Mouse (Mus musculus): ENCODE measurements around the gene Tox3. TPM values are rescaled to one million over a fixed set of nuclear protein-coding genes. Genes with fewer than 3 reads are reported as not detected.

The Tox3 gene
- polyA plus RNA-seq, 1 experiment from 2014 or later: 3.4 TPM

- Histone ChIP-seq H3K27ac (no peak overlapping the region), H3K27me3 (ENCODE audit: insufficient read depth, poor library complexity, severe bottlenecking) (peaks cover 28% of the 10 kb centered on the region), H3K4me1 (peaks cover 12% of the 10 kb centered on the region), H3K36me3 (no peaks in the 10 kb centered on the region), H3K4me3 (no peak overlapping the region; the same call in 1 of the 2 replicates), H3K9me3 (no peaks in the 10 kb centered on the region)
- WGBS: 22% methylated on average over 13 of the region's 13 CpGs
- DNase-seq (ENCODE audit: low spot score): no peak
Measured at GRCm38 (mm10) chr8:90349709-90350562, 1.8 kb upstream of the Tox3 start.

GRCm38 (mm10) chr8:90348926-90349683 is 962 bp upstream of the Tox3 start:
- Histone ChIP-seq H3K9me3 (no peaks in the 10 kb centered on the region), H3K27ac (peak overlapping the region; percentile 92; the same call in 1 of the 2 replicates), H3K27me3 (ENCODE audit: insufficient read depth, poor library complexity, severe bottlenecking) (peaks cover 28% of the 10 kb centered on the region), H3K4me3 (peak overlapping the region; percentile 80), H3K4me1 (peaks cover 12% of the 10 kb centered on the region), H3K36me3 (no peaks in the 10 kb centered on the region)
- 22% methylated on average over 11 of the region's 11 CpGs for WGBS
- DNase-seq (ENCODE audit: low spot score): no peak

- Histone ChIP-seq H3K9me3 (no peaks in the 10 kb centered on the region), H3K36me3 (no peaks in the 10 kb centered on the region), H3K4me3 (peak overlapping the region; percentile 80), H3K4me1 (peaks cover 12% of the 10 kb centered on the region), H3K27me3 (ENCODE audit: insufficient read depth, poor library complexity, severe bottlenecking) (peaks cover 24% of the 10 kb centered on the region), H3K27ac (peak overlapping the region; percentile 92)
- under 1% methylated on average over 65 of the region's 66 CpGs for WGBS
- no peak for DNase-seq (ENCODE audit: low spot score)
Measured at GRCm38 (mm10) chr8:90347581-90348177, 464 bp downstream of the Tox3 start.

GRCm38 (mm10) chr8:90346880-90347535 is 1.1 kb downstream of the Tox3 start:
- Histone ChIP-seq H3K36me3 (no peaks in the 10 kb centered on the region), H3K4me3 (peak overlapping the region; percentile 80), H3K9me3 (no peaks in the 10 kb centered on the region), H3K4me1 (peaks cover 12% of the 10 kb centered on the region), H3K27me3 (ENCODE audit: insufficient read depth, poor library complexity, severe bottlenecking) (peaks cover 24% of the 10 kb centered on the region), H3K27ac (peak overlapping the region; percentile 92)
- no peak for DNase-seq (ENCODE audit: low spot score)
- 5% methylated on average over 21 of the region's 21 CpGs for WGBS

- 47% methylated on average over 13 of the region's 13 CpGs for WGBS
- Histone ChIP-seq H3K36me3 (no peaks in the 10 kb centered on the region), H3K4me3 (peak overlapping the region; percentile 80), H3K4me1 (peaks cover 12% of the 10 kb centered on the region), H3K9me3 (no peaks in the 10 kb centered on the region), H3K27ac (peak overlapping the region; percentile 23; the same call in 1 of the 2 replicates), H3K27me3 (ENCODE audit: insufficient read depth, poor library complexity, severe bottlenecking) (peaks cover 24% of the 10 kb centered on the region)
- DNase-seq (ENCODE audit: low spot score): no peak
Measured at GRCm38 (mm10) chr8:90346138-90346879, 1.8 kb downstream of the Tox3 start.

GRCm38 (mm10) chr8:90330377-90331285 is 17.5 kb downstream of the Tox3 start:
- no peak overlapping the region for H3K27ac ChIP-seq
- H3K4me3 ChIP-seq: no peak overlapping the region
- DNase-seq (ENCODE audit: low spot score): no peak
- no peaks in the 10 kb centered on the region for H3K27me3 ChIP-seq (ENCODE audit: insufficient read depth, poor library complexity, severe bottlenecking)
- no peaks in the 10 kb centered on the region for H3K9me3 ChIP-seq
- 72% methylated on average over 7 of the region's 7 CpGs for WGBS
- 0 out of 2 replicates have a peak, but pooled peaks cover 1% of the 10 kb centered on the region for H3K4me1 ChIP-seq
- H3K36me3 ChIP-seq: peaks cover 11% of the 10 kb centered on the region; the same call in 1 of the 2 replicates

GRCm38 (mm10) chr8:90323824-90324223 is 24.3 kb downstream of the Tox3 start:
- no peaks in the 10 kb centered on the region for H3K27me3 ChIP-seq (ENCODE audit: insufficient read depth, poor library complexity, severe bottlenecking)
- WGBS: 21% methylated on average over 4 of the region's 4 CpGs
- no peaks in the 10 kb centered on the region for H3K9me3 ChIP-seq
- no peaks in the 10 kb centered on the region for H3K36me3 ChIP-seq
- peaks cover 19% of the 10 kb centered on the region for H3K4me1 ChIP-seq
- no peak for DNase-seq (ENCODE audit: low spot score)
- no peak overlapping the region for H3K4me3 ChIP-seq
- H3K27ac ChIP-seq: no peak overlapping the region

- Histone ChIP-seq H3K4me3 (no peak overlapping the region), H3K4me1 (peaks cover 19% of the 10 kb centered on the region), H3K27ac (no peak overlapping the region), H3K9me3 (no peaks in the 10 kb centered on the region), H3K36me3 (no peaks in the 10 kb centered on the region), H3K27me3 (ENCODE audit: insufficient read depth, poor library complexity, severe bottlenecking) (no peaks in the 10 kb centered on the region)
- WGBS: 79% methylated on average over 8 of the region's 8 CpGs
- no peak for DNase-seq (ENCODE audit: low spot score)
Measured at GRCm38 (mm10) chr8:90322701-90323439, 25.3 kb downstream of the Tox3 start.

- 91% methylated on average over 1 of the region's 1 CpGs for WGBS
Measured at GRCm38 (mm10) chr8:90321255-90321654, 26.9 kb downstream of the Tox3 start.

GRCm38 (mm10) chr8:90314312-90314711 is 33.8 kb downstream of the Tox3 start:
- DNase-seq (ENCODE audit: low spot score): no peak
- Histone ChIP-seq H3K9me3 (no peaks in the 10 kb centered on the region), H3K36me3 (no peaks in the 10 kb centered on the region), H3K27ac (no peak overlapping the region), H3K4me1 (no peaks in the 10 kb centered on the region), H3K27me3 (ENCODE audit: insufficient read depth, poor library complexity, severe bottlenecking) (no peaks in the 10 kb centered on the region), H3K4me3 (no peak overlapping the region)
- WGBS: 73% methylated on average over 7 of the region's 7 CpGs

More at GRCm38 (mm10) chr8:90321255-90321654, 26.9 kb downstream of the Tox3 start:
- no peaks in the 10 kb centered on the region for H3K27me3 ChIP-seq (ENCODE audit: insufficient read depth, poor library complexity, severe bottlenecking)
- H3K27ac ChIP-seq: no peak overlapping the region
- no peaks in the 10 kb centered on the region for H3K9me3 ChIP-seq
- peaks cover 19% of the 10 kb centered on the region for H3K4me1 ChIP-seq
- no peaks in the 10 kb centered on the region for H3K36me3 ChIP-seq
- no peak overlapping the region for H3K4me3 ChIP-seq
- no peak for DNase-seq (ENCODE audit: low spot score)

- no peak overlapping the region for H3K4me3 ChIP-seq
- H3K27me3 ChIP-seq (ENCODE audit: insufficient read depth, poor library complexity, severe bottlenecking): no peaks in the 10 kb centered on the region
- no peaks in the 10 kb centered on the region for H3K9me3 ChIP-seq
- H3K36me3 ChIP-seq: no peaks in the 10 kb centered on the region; the same call in 1 of the 2 replicates
- WGBS: 89% methylated on average over 12 of the region's 12 CpGs
- H3K27ac ChIP-seq: no peak overlapping the region
- H3K4me1 ChIP-seq: no peaks in the 10 kb centered on the region; the same call in 1 of the 2 replicates
- no peak for DNase-seq (ENCODE audit: low spot score)
Measured at GRCm38 (mm10) chr8:90302951-90303350, 45.2 kb downstream of the Tox3 start.

Measured in heart, embryonic 10.5 days (tissue).